In the genomic region with DNA sequence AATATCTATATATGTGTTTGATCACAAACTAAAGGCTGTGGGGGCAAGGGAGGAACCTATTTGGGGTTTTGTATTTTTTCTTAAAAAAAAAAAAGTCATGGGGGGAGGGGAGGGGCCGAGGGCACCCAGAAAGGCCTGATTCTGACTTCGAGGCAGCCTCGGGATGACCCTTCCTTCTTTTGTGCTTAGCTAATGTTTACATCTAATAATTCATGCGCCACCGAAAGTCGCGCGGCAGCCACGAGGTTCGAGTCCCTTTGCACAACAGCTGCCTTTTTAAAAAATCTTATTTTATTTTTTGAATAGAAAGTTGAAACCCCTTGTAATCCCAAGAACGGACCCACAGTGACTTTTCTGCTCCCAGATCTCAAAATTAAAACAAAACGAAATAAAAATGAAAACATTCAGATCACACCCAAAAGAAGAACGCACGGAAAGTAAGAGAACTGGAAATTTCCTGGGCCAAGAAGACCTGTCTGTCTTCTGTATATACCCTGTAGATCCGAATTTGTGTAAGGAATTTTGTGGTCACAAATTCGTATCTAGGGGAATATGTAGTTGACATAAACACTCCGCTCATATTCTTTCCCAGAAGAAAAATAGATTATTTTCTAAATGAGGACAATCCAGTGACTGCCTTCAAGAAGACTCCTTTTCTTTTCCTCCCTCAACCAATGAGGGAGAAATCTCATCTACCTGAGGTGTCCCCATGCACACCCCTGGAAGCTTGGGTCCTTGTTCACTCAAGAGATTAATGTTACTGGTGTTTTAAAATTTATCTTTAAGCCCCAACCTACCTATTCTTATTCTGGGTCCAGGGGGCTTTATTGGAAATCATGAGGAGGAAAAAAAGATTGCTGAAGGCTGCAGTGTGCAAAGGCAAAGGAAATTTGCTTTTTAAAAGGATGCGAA, we compare ENCODE assay signal across 17 mouse cellular contexts. TPM values are rescaled to one million over a fixed set of nuclear protein-coding genes. Genes with fewer than 3 reads are reported as not detected.
DNase-seq lines count a peak whose midpoint lies in the region; ATAC-seq and TF ChIP-seq lines count a peak whose summit lies in the region.
"Had no signal": no experiment of that assay in that cellular context is flagged by ENCODE, and none has a peak within 500 bp of the region (broad histone marks: within the 10 kb centered on the region; RNA-seq: fewer than 3 reads in every experiment).

No protein-coding gene starts in this region.

- intact Hi-C loops in heart, adult 2 months (cut with DNase I), result no loop called here

- H3K27me3 ChIP-seq in heart, embryonic 11.5 days (ENCODE audit: control insufficient read depth, insufficient read depth, low read length), result peaks cover 94% of the 10 kb centered on the region
- peaks cover 15% of the 10 kb centered on the region for H3K27me3 ChIP-seq in heart, adult 2 months (ENCODE audit: control insufficient read depth, insufficient read depth, low read length)
- peaks cover 34% of the 10 kb centered on the region for H3K27me3 ChIP-seq in lung, embryonic 16.5 days (ENCODE audit: control insufficient read depth, insufficient read depth, low read depth, low read length)
- peaks cover 3% of the 10 kb centered on the region for H3K27me3 ChIP-seq in intestine, embryonic 15.5 days (replicated peaks)
- H3K27me3 ChIP-seq in stomach, embryonic 14.5 days (ENCODE audit: control insufficient read depth, insufficient read depth, low read length), result no peaks in the 10 kb centered on the region

- no peak overlapping the region for H3K27ac ChIP-seq in heart, embryonic 11.5 days (ENCODE audit: low read depth, low read length)
- H3K27ac ChIP-seq in heart, adult 2 months, result no peak overlapping the region
- peak overlapping the region; percentile 97 for H3K27ac ChIP-seq in lung, embryonic 16.5 days (ENCODE audit: low read length)
- H3K27ac ChIP-seq in intestine, embryonic 15.5 days, result peak overlapping the region; percentile 98
- H3K27ac ChIP-seq in stomach, embryonic 14.5 days (ENCODE audit: low read length), result peak overlapping the region; percentile 100
- H3K27ac ChIP-seq: embryonic facial prominence, embryonic 15.5 days had no signal

- peak overlapping the region; percentile 74; the same call in 1 of the 2 replicates for H3K4me2 ChIP-seq in heart, embryonic 11.5 days
- peak overlapping the region; percentile 79 for H3K4me2 ChIP-seq in lung, embryonic 16.5 days (ENCODE audit: low read depth, low read length)
- H3K4me2 ChIP-seq in intestine, embryonic 15.5 days (replicated peaks), result peak overlapping the region; percentile 81
- peak overlapping the region; percentile 95 for H3K4me2 ChIP-seq in stomach, embryonic 14.5 days (replicated peaks; ENCODE audit: low read depth, low read length)

- no peaks in the 10 kb centered on the region for H3K9me3 ChIP-seq in heart, embryonic 11.5 days (replicated peaks; ENCODE audit: control insufficient read depth, low read length)
- H3K9me3 ChIP-seq in lung, embryonic 16.5 days (ENCODE audit: control insufficient read depth, low read length), result no peaks in the 10 kb centered on the region
- H3K9me3 ChIP-seq in intestine, embryonic 15.5 days, result no peaks in the 10 kb centered on the region
- H3K9me3 ChIP-seq in stomach, embryonic 14.5 days (ENCODE audit: control insufficient read depth, low read depth, low read length), result no peaks in the 10 kb centered on the region
- H3K9me3 ChIP-seq: embryonic facial prominence, embryonic 15.5 days had no signal

- no peak overlapping the region for H3K9ac ChIP-seq in heart, embryonic 11.5 days (ENCODE audit: low read depth, low read length)
- no peak overlapping the region for H3K9ac ChIP-seq in heart, adult 2 months (ENCODE audit: low read depth, low read length)
- H3K9ac ChIP-seq in lung, embryonic 16.5 days (ENCODE audit: low read length), result peak overlapping the region; percentile 78
- H3K9ac ChIP-seq in intestine, embryonic 15.5 days, result peak overlapping the region; percentile 23; the same call in 1 of the 2 replicates
- peak overlapping the region; percentile 62 for H3K9ac ChIP-seq in stomach, embryonic 14.5 days (replicated peaks; ENCODE audit: low read depth, low read length)
- H3K9ac ChIP-seq: embryonic facial prominence, embryonic 15.5 days had no signal

- TF ChIP-seq CTCF in heart, adult 2 months (IDR thresholded peaks at IDR 0.05), result no peak

- peaks cover 4% of the 10 kb centered on the region; the same call in 1 of the 2 replicates for H3K4me1 ChIP-seq in heart, embryonic 11.5 days (ENCODE audit: control insufficient read depth, insufficient read depth, low read length)
- H3K4me1 ChIP-seq in heart, adult 2 months (ENCODE audit: control insufficient read depth, insufficient read depth, low read length), result no peaks in the 10 kb centered on the region
- 0 out of 2 replicates have a peak, but pooled peaks cover 2% of the 10 kb centered on the region for H3K4me1 ChIP-seq in lung, embryonic 16.5 days (replicated peaks; ENCODE audit: control insufficient read depth, insufficient read depth, low read length)
- H3K4me1 ChIP-seq in intestine, embryonic 15.5 days (replicated peaks), result peaks cover 27% of the 10 kb centered on the region
- H3K4me1 ChIP-seq in stomach, embryonic 14.5 days (ENCODE audit: control insufficient read depth, insufficient read depth, low read length), result peaks cover 25% of the 10 kb centered on the region

- H3K79me2 ChIP-seq in heart, adult 2 months (replicated peaks; ENCODE audit: control insufficient read depth, insufficient read depth, low read length), result no peaks in the 10 kb centered on the region

- H3K36me3 ChIP-seq in heart, embryonic 11.5 days (ENCODE audit: control insufficient read depth, insufficient read depth, low read length), result no peaks in the 10 kb centered on the region
- no peaks in the 10 kb centered on the region for H3K36me3 ChIP-seq in heart, adult 2 months (ENCODE audit: control insufficient read depth, insufficient read depth, low read length)
- H3K36me3 ChIP-seq in lung, embryonic 16.5 days (ENCODE audit: control insufficient read depth, insufficient read depth, low read length), result no peaks in the 10 kb centered on the region
- H3K36me3 ChIP-seq in intestine, embryonic 15.5 days, result no peaks in the 10 kb centered on the region
- H3K36me3 ChIP-seq in stomach, embryonic 14.5 days (ENCODE audit: control insufficient read depth, insufficient read depth, low read length), result peaks cover 3% of the 10 kb centered on the region; the same call in 1 of the 2 replicates
- H3K36me3 ChIP-seq: embryonic facial prominence, embryonic 15.5 days had no signal

- WGBS in heart, embryonic 11.5 days (ENCODE audit: insufficient replicate concordance), result 10% methylated on average over 18 of the region's 18 CpGs
- WGBS in heart, adult 2 months, result 22% methylated on average over 18 of the region's 18 CpGs
- WGBS in lung, embryonic 16.5 days, result 10% methylated on average over 18 of the region's 18 CpGs
- WGBS in intestine, embryonic 15.5 days, result 16% methylated on average over 18 of the region's 18 CpGs
- 15% methylated on average over 18 of the region's 18 CpGs for WGBS in stomach, embryonic 14.5 days

- no peak for DNase-seq in heart, adult 2 months
- no peak for DNase-seq in lung, postnatal 10 days
- no peak for DNase-seq in right cerebral cortex, postnatal 36 days (ENCODE audit: low spot score in 2 of 2)
- DNase-seq: adrenal gland, adult 8-10 months; gastrocnemius, postnatal 14 days; kidney, postnatal 36 days had no signal

- no peak overlapping the region for H3K4me3 ChIP-seq in heart, embryonic 11.5 days (ENCODE audit: low read depth, low read length)
- H3K4me3 ChIP-seq in heart, adult 2 months, result no peak overlapping the region
- peak overlapping the region; percentile 62 for H3K4me3 ChIP-seq in lung, embryonic 16.5 days (ENCODE audit: low read length)
- H3K4me3 ChIP-seq in intestine, embryonic 15.5 days (replicated peaks), result peak overlapping the region; percentile 39
- H3K4me3 ChIP-seq in stomach, embryonic 14.5 days (ENCODE audit: low read depth, low read length), result peak overlapping the region; percentile 70
- H3K4me3 ChIP-seq: embryonic facial prominence, embryonic 15.5 days had no signal

- no peak for ATAC-seq in heart, embryonic 11.5 days (replicated peaks; ENCODE audit: insufficient number of reproducible peaks, low FRiP score, low TSS enrichment)
- no peak for ATAC-seq in lung, embryonic 16.5 days (ENCODE audit: low read depth)
- ATAC-seq in intestine, embryonic 15.5 days, result no peak
- ATAC-seq in stomach, embryonic 14.5 days (ENCODE audit: insufficient number of reproducible peaks, insufficient read depth, low FRiP score, low read depth), result no peak
- no peak for ATAC-seq in frontal cortex, adult (ENCODE audit: low TSS enrichment)
- ATAC-seq: forebrain, embryonic 14.5 days had no signal

- no peak for TF ChIP-seq POLR2A in heart, adult 2 months (IDR thresholded peaks at IDR 0.05; ENCODE audit: insufficient read depth, low read depth, low read length)

- TF ChIP-seq EP300 in heart, adult 2 months (IDR thresholded peaks at IDR 0.05; ENCODE audit: insufficient read depth, low read depth, low read length), result no peak

RNA-seq across cellular contexts. Expression of gene Hoxb4, which starts 1.1 kb away (rescaled TPM):
- 0.21 and 0.77 TPM in 2 replicates for polyA plus RNA-seq in heart, embryonic 11.5 days (2014; fragmentation: Nextera tagmentation; extraction: Ambion mirVana)
- under 1 TPM; 0.63 to 0.75 TPM for total RNA-seq in heart, adult 2 months (2021)
- polyA plus RNA-seq in heart, adult 2 months (2012; rRNA removed), result 1.00 and 1.1 TPM in 2 replicates
- 3.4 TPM in 2 replicates for polyA plus RNA-seq in lung, embryonic 16.5 days (2015; fragmentation: Nextera tagmentation; extraction: Ambion mirVana)
- 2.8 and 3.2 TPM in 2 replicates for polyA plus RNA-seq in intestine, embryonic 15.5 days (2015; fragmentation: Nextera tagmentation; extraction: Ambion mirVana)
- 3.5 and 3.7 TPM in 2 replicates for polyA plus RNA-seq in stomach, embryonic 14.5 days (2014; fragmentation: Nextera tagmentation; extraction: Ambion mirVana)
- polyA plus RNA-seq: forebrain, embryonic 14.5 days had no signal

RNA-seq across cellular contexts. Expression of gene Hoxb3, which starts 6.2 kb away (rescaled TPM):
- polyA plus RNA-seq in heart, embryonic 11.5 days (2014; fragmentation: Nextera tagmentation; extraction: Ambion mirVana), result 0.74 and 1.0 TPM in 2 replicates
- under 1 TPM; 0.23 to 0.30 TPM for total RNA-seq in heart, adult 2 months (2021)
- 0.64 and 0.82 TPM in 2 replicates for polyA plus RNA-seq in heart, adult 2 months (2012; rRNA removed)
- 2.1 and 2.6 TPM in 2 replicates for polyA plus RNA-seq in lung, embryonic 16.5 days (2015; fragmentation: Nextera tagmentation; extraction: Ambion mirVana)
- 1.8 and 2.7 TPM in 2 replicates for polyA plus RNA-seq in intestine, embryonic 15.5 days (2015; fragmentation: Nextera tagmentation; extraction: Ambion mirVana)
- 3.6 and 4.7 TPM in 2 replicates for polyA plus RNA-seq in stomach, embryonic 14.5 days (2014; fragmentation: Nextera tagmentation; extraction: Ambion mirVana)
- polyA plus RNA-seq: forebrain, embryonic 14.5 days had no signal

RNA-seq across cellular contexts. Expression of gene Hoxb5, which starts 13.8 kb away (rescaled TPM):
- polyA plus RNA-seq in heart, embryonic 11.5 days (2014; fragmentation: Nextera tagmentation; extraction: Ambion mirVana), result 0.65 and 2.4 TPM in 2 replicates
- total RNA-seq in heart, adult 2 months (2021), result under 1 TPM in 1 of 2 experiments, not detected in 1; 0.18 TPM
- 0.20 and 0.23 TPM in 2 replicates for polyA plus RNA-seq in heart, adult 2 months (2012; rRNA removed)
- 39.2 and 46.6 TPM in 2 replicates for polyA plus RNA-seq in lung, embryonic 16.5 days (2015; fragmentation: Nextera tagmentation; extraction: Ambion mirVana)
- polyA plus RNA-seq in intestine, embryonic 15.5 days (2015; fragmentation: Nextera tagmentation; extraction: Ambion mirVana), result 27.2 and 31.3 TPM in 2 replicates
- polyA plus RNA-seq in stomach, embryonic 14.5 days (2014; fragmentation: Nextera tagmentation; extraction: Ambion mirVana), result 21.2 and 23.3 TPM in 2 replicates
- total RNA-seq: common myeloid progenitor, adult 5-6 weeks had no signal
- polyA plus RNA-seq: embryonic facial prominence, embryonic 15.5 days; forebrain, embryonic 14.5 days had no signal

RNA-seq across cellular contexts. Expression of gene Hoxb6, which starts 24.7 kb away (rescaled TPM):
- polyA plus RNA-seq in heart, embryonic 11.5 days (2014; fragmentation: Nextera tagmentation; extraction: Ambion mirVana), result 0.32 and 0.90 TPM in 2 replicates
- total RNA-seq in heart, adult 2 months (2021), result not detected
- not detected in 2 replicates for polyA plus RNA-seq in heart, adult 2 months (2012; rRNA removed)
- 8.8 and 11.6 TPM in 2 replicates for polyA plus RNA-seq in lung, embryonic 16.5 days (2015; fragmentation: Nextera tagmentation; extraction: Ambion mirVana)
- 14.4 and 16.1 TPM in 2 replicates for polyA plus RNA-seq in intestine, embryonic 15.5 days (2015; fragmentation: Nextera tagmentation; extraction: Ambion mirVana)
- 12.4 TPM in 2 replicates for polyA plus RNA-seq in stomach, embryonic 14.5 days (2014; fragmentation: Nextera tagmentation; extraction: Ambion mirVana)
- total RNA-seq: common myeloid progenitor, adult 5-6 weeks; liver, adult 2 months; megakaryocyte progenitor cell, adult 5-6 weeks had no signal
- polyA plus RNA-seq: embryonic facial prominence, embryonic 15.5 days; forebrain, embryonic 14.5 days; heart, embryonic 16.5 days had no signal

RNA-seq across cellular contexts. Expression of gene Hoxb7, which starts 30.5 kb away (rescaled TPM):
- 0.28 and 0.31 TPM in 2 replicates for polyA plus RNA-seq in heart, embryonic 11.5 days (2014; fragmentation: Nextera tagmentation; extraction: Ambion mirVana)
- not detected for total RNA-seq in heart, adult 2 months (2021)
- not detected in 2 replicates for polyA plus RNA-seq in heart, adult 2 months (2012; rRNA removed)
- polyA plus RNA-seq in lung, embryonic 16.5 days (2015; fragmentation: Nextera tagmentation; extraction: Ambion mirVana), result 2.2 and 3.2 TPM in 2 replicates
- polyA plus RNA-seq in intestine, embryonic 15.5 days (2015; fragmentation: Nextera tagmentation; extraction: Ambion mirVana), result 10.7 and 12.4 TPM in 2 replicates
- polyA plus RNA-seq in stomach, embryonic 14.5 days (2014; fragmentation: Nextera tagmentation; extraction: Ambion mirVana), result 8.4 and 14.0 TPM in 2 replicates
- total RNA-seq: common myeloid progenitor, adult 5-6 weeks; megakaryocyte progenitor cell, adult 5-6 weeks had no signal
- polyA plus RNA-seq: embryonic facial prominence, embryonic 15.5 days; forebrain, embryonic 14.5 days had no signal

Comparison
In these comparisons a context has a peak if more than half of its experiments do, and no peak if none do; other contexts are left out.
1. H3K27ac ChIP-seq: peak in lung, embryonic 16.5 days (single experiment), intestine, embryonic 15.5 days (single experiment) and stomach, embryonic 14.5 days (single experiment); none in heart, embryonic 11.5 days (single experiment) and heart, adult 2 months (single experiment).
2. H3K4me3 ChIP-seq: peak in lung, embryonic 16.5 days (single experiment), intestine, embryonic 15.5 days (single experiment) and stomach, embryonic 14.5 days (single experiment); none in heart, embryonic 11.5 days (single experiment) and heart, adult 2 months (single experiment).
3. H3K9ac ChIP-seq: peak in lung, embryonic 16.5 days (single experiment), intestine, embryonic 15.5 days (single experiment) and stomach, embryonic 14.5 days (single experiment); none in heart, embryonic 11.5 days (single experiment) and heart, adult 2 months (single experiment).
4. Peak in every context shown above with its lines, with median percentiles within 50 percentile points of each other: H3K4me2 ChIP-seq.